8 mouse cellular contexts compared by ENCODE assay signal in the genomic region with DNA sequence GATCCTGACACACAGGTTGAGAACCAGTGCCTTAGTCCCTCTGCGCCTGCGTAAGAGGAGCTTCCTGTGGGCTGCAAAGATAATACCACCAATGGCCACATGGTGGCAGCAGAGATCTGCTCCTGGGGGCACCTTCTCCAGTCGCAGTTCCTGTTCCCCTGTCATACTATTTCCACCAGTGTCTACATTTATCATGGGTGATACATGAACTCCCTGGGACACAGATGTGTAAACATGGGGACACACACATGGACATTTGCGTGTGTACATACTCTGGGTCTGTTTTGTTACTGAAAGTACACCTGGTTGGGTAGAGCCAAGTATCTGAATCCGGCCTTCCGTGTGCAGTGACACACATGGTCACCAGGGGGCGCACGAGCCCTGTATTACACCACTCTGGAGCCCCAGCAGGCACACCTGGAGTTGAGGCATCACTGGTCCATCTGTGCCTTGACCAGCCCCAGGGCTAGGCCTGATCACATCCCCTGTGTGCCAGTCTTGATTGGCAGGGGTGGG. TPM values are rescaled to one million over a fixed set of nuclear protein-coding genes. Genes with fewer than 3 reads are reported as not detected.
DNase-seq lines count a peak whose midpoint lies in the region; ATAC-seq lines count a peak whose summit lies in the region.

No protein-coding gene starts in this region.

- H3K9me3 ChIP-seq in hindbrain, embryonic 15.5 days = no peaks in the 10 kb centered on the region

- H3K27ac ChIP-seq in hindbrain, embryonic 15.5 days (replicated peaks) = no peak overlapping the region

- H3K36me3 ChIP-seq in hindbrain, embryonic 15.5 days = no peaks in the 10 kb centered on the region

- H3K4me1 ChIP-seq in hindbrain, embryonic 15.5 days (replicated peaks) = no peaks in the 10 kb centered on the region

- WGBS in hindbrain, embryonic 15.5 days = 14% methylated on average over 8 of the region's 8 CpGs

- H3K4me3 ChIP-seq in hindbrain, embryonic 15.5 days = no peak overlapping the region

- H3K9ac ChIP-seq in hindbrain, embryonic 15.5 days = no peak overlapping the region

- no peaks in the 10 kb centered on the region for H3K27me3 ChIP-seq in hindbrain, embryonic 15.5 days

- peak; percentile 87 for DNase-seq in NIH3T3 (ENCODE audit: low read depth)
- peak; percentile 73 to 76 for DNase-seq in cerebellum, postnatal 36 days
- peak; percentile 93 for DNase-seq in gastrocnemius, adult 18-20 months (ENCODE audit: low spot score)
- DNase-seq in layer of hippocampus, postnatal 36 days = peak; percentile 82 to 83
- DNase-seq in lung, postnatal 25 days (ENCODE audit: low spot score) = peak; percentile 90
- peak; percentile 70 for DNase-seq in retina, adult 2 months (ENCODE audit: low read depth, low spot score)
- DNase-seq in thymus, postnatal 36 days = peak; percentile 92 to 97

- H3K4me2 ChIP-seq in hindbrain, embryonic 15.5 days = no peak overlapping the region

- ATAC-seq in hindbrain, embryonic 15.5 days (ENCODE audit: low FRiP score, low read depth) = peak; percentile 46

RNA-seq across cellular contexts. Expression of a gene that starts 36.4 kb away (rescaled TPM):
- total RNA-seq in gastrocnemius, adult 18-20 months (2021) = under 1 TPM in 1 of 2 experiments, not detected in 1; 0.14 TPM
- 47.3 and 49.8 TPM in 2 replicates for polyA plus RNA-seq in hindbrain, embryonic 15.5 days (2015; fragmentation: Nextera tagmentation; extraction: Ambion mirVana)
- total RNA-seq in layer of hippocampus, postnatal 36 days (2021) = 10 to 100 TPM; 20.5 to 23.8 TPM

Comparison
In these comparisons a context has a peak if more than half of its experiments do, and no peak if none do; other contexts are left out.
1. RNA of a gene that starts 36.4 kb away (total RNA-seq): 20.5 to 23.8 TPM in layer of hippocampus, postnatal 36 days; 0.14 TPM in gastrocnemius, adult 18-20 months; every median in the first group is over 10 times any median in the second.
2. Peak in every context shown above with its lines, with median percentiles within 50 percentile points of each other: DNase-seq.